Mouse (Mus musculus) natural killer cell, adult 2 months (primary cell): ENCODE data around the gene Mymk.
A peak's percentile ranks its signal among the peaks of the same experiment; 100 is the strongest.

Source experiments
- DNase-seq, 2 experiments: peaks; one replicate each; pipeline ENCODE4 v3.0.0; 2022; ENCODE audit warnings: low spot score in 2 of 2

Gene Mymk

GRCm38 (mm10) chr2:27071978-27072377 is at the start of gene Mymk:
Gene Mymk (minus strand): TSS chr2:27072179.
- no peak for DNase-seq

DNA sequence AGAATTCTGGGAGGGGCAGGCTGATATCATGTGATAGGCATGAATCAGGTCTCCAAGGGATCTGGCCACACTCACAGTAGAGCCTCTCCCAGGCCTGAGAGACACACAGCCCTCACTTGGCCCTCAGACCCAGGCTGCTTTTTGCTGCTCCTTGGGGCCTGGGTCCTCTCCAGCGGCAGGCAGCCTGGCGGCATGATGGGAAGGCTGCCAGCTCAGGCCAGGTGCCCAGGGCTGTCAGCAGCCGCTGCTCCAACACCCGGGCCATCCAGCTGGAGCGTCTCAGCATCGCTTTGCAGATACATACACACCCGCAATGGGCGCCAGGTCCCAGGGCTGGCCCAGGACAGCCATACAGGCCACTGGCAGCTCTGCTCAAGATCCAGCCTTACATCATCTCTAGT is 48.3 kb upstream of the Mymk start:
- DNase-seq, result no peak

DNA sequence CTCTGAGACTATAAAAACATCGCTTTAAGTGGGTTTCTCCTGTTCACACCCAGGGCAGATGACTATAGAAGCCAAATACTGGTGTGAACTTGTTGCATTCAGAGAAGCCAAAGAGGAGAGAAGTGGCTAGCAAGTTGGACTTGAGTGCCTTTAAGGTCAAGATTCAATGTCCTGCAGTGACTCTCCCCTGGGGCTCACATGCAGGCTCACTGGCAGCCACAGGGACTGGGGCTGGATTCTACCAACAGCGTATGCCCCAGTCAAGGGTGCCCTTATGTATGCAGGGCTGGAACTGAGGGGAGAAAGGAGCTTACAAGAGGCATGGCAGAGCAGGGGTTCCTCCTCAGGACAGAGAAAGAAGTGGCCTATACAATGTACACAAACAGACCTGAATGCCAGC is 47.8 kb upstream of the Mymk start:
- DNase-seq, result no peak

- DNase-seq, result no peak
Measured at GRCm38 (mm10) chr2:27118452-27118851, 46.5 kb upstream of the Mymk start.

DNA sequence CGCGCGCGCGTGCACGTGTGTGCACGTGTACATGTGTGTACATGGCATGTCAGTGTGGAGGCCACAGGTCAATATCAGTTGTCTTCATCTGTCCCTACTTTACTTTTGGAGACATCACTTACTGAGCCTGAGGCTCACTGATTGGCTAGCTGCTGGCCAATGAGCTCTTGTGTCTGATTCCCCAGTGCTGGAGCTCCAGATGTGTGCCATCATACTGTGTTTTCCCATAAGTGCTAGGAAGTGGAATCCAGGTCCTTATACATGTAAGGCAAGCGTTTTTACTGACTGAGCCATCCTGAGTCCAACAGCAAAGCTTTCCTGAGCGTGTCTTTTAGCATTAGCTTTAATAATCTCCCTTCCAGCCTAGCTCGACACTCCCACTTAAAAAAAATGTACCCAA is 42.2 kb upstream of the Mymk start:
- no peak for DNase-seq

- DNase-seq, result no peak
Measured at GRCm38 (mm10) chr2:27112585-27112984, 40.6 kb upstream of the Mymk start.

DNA sequence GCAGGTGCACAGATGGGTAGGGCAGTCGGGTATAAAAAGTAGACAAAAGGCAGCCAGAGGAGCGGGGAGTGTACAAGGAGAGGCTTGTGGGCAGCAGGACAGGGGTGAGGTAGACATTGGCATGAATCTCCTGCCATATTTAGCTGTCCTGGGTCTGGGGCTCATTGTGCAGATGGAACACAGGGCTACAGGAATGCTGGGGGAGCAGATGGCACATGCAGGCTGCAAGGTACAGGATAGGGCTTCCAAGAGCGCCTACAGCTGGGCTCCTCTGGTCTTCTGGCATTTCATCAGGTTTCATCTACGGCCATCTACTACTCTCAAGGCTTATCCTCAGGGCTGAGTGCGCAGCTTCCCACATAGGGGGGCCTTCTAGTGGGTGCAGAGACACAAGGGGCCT is 37.1 kb upstream of the Mymk start:
- DNase-seq, result no peak

DNA sequence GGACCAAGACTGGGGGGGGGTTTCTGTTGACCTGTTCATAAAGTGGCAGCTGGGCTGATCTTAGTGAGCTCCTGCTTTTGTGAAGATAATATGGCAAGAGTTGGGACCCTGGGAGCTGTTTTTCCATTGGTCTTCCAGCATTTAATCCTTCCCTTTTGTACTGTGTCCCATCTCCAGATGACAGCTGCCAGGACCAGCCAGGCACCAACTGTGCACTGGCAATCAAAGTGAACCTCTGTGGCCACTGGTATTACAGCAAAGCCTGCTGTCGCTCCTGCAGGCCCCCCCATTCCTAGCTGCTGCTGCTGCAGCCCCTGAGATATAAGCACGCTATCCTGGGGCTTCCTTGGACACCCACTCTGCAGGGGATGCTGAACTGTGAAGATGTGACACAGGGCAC is 36.2 kb upstream of the Mymk start:
- no peak for DNase-seq

GRCm38 (mm10) chr2:27106816-27107215 is 34.8 kb upstream of the Mymk start:
- DNase-seq, result no peak

DNA sequence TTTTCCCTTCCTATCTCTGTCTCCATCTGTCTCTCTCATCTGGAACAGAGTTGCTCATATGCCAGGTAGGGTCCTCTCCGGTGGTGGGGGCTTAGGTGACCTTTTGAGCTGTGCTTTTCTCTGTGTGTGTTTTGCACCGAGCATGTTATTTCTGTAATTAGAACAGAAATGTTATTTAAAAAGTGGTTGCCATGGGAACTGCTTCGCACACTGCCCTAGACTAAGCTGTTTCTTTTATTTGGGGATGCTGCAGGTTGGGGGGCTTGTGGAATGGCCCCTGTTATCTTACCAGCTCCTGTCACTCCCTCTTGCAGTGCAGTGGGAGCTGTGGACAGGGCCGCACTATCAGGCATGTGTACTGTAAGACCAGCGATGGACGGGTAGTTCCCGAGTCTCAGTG is 31.6 kb upstream of the Mymk start:
- DNase-seq, result no peak

- peak; percentile 21 to 24 for DNase-seq
Measured at GRCm38 (mm10) chr2:27097776-27098175, 25.8 kb upstream of the Mymk start.

GRCm38 (mm10) chr2:27097241-27097656 is 25.3 kb upstream of the Mymk start:
- peak in 1 of 2 experiments; percentile 22 for DNase-seq

- no peak for DNase-seq
Measured at GRCm38 (mm10) chr2:27096341-27096981, 24.5 kb upstream of the Mymk start.

- DNase-seq, result no peak
Measured at GRCm38 (mm10) chr2:27095178-27095577, 23.2 kb upstream of the Mymk start.

- DNase-seq, result no peak
Measured at GRCm38 (mm10) chr2:27089238-27089637, 17.3 kb upstream of the Mymk start.

GRCm38 (mm10) chr2:27088700-27089099 is 16.7 kb upstream of the Mymk start:
- DNase-seq, result no peak

- no peak for DNase-seq
Measured at GRCm38 (mm10) chr2:27088071-27088644, 16.2 kb upstream of the Mymk start.

GRCm38 (mm10) chr2:27087581-27087980 is 15.6 kb upstream of the Mymk start:
- DNase-seq, result no peak

DNA sequence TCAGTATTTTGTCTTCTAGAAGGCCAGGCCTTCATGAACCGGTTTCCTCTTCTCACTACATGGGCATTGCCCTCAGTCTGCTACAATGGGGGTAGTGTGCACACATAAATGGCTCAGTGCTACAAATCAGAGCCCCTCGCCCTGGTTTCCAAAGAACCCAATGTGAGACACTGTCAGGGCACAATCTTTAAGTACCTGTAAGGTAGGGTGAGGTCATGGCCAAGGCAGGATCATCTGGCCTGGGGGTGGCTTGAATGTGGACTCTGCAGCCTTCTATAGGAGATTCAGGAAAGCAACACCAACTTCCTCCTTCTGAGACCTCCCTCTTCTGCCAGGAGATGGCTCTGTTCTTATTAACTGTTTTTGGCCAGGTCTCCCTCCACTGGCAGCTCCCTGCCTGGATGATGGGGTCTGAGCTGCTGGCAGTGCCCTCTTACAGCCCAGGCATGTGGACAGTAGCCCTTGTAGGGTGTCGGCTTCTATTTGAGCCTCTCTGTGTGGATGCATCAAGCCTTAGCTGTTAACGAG is 14.6 kb upstream of the Mymk start:
- DNase-seq, result no peak

- DNase-seq, result no peak
Measured at GRCm38 (mm10) chr2:27085801-27086200, 13.8 kb upstream of the Mymk start.

DNA sequence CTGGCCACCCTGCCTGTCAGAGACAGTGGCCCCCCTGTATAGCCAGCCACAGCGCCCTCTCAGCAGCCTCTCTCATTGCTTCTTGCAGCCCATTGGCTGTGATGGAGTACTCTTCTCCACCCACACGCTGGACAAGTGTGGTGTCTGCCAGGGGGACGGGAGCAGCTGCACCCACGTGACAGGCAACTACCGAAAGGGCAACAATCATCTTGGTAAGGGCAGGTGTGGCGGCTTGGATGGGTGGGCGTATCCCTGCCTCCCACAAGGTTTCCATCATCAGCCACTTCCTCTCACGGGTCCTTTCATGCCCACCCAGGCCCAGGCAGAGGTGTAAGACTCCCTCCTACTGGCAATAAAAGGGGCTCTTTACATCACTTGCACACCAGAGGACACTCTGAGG is 13.0 kb upstream of the Mymk start:
- DNase-seq, result no peak

- DNase-seq, result no peak
Measured at GRCm38 (mm10) chr2:27083761-27084475, 11.9 kb upstream of the Mymk start.

- DNase-seq, result no peak
Measured at GRCm38 (mm10) chr2:27079649-27080048, 7.7 kb upstream of the Mymk start.
